Mouse (Mus musculus): ENCODE results near the gene Ubxn10. TPM values are rescaled to one million over a fixed set of nuclear protein-coding genes. Genes with fewer than 3 reads are reported as not detected.

The Ubxn10 gene
- not detected for polyA plus RNA-seq (2017; shearing (Covaris generic))

GRCm38 (mm10) chr4:138737031-138737430 is at the start of gene Ubxn10:
TSS of gene Ubxn10 (minus strand) at chr4:138737167.

DNA sequence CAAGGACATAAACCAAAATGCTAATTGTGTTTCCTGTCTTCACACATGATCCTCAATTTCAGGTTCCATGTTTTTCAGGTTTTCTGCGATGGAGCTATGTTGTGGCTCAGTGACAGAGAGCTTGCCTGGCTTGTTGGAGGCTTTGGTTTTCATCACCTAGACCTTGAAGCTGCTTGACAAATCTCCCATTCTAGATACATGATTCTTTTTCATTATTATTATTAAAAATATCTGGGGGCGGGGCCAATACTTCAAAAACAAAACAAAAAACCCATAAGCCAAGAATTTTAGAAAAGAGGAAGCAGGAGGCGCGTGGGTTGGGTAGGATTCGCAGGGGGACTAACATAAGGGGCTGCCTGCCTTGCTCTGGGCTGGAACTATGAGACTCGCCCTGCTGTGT is 38.5 kb upstream of the Ubxn10 start, which contains the start of gene Pla2g2d:
Gene Pla2g2d, plus strand, starts transcription at position 301 of the 400 bp plus-strand sequence.

DNA sequence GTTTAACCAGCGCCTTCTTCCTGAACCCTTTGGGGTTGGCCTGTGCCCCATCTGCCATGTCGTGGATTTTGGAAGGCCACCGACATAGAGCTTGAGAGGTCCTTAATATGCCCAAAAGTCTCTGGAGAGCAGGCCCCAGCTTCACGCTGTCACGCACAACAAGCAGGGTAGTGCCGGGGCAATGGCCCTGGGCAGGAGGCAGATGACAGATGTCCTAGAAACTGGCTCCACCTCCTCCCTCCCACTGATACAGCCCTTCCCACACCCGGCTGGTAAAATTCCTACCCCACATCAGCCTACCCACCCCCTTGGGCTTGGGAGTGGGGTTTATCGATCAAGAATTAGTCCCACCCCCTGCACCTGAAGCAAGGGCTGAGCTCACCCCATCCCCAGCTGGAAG is 20.4 kb upstream of the Ubxn10 start, which contains the start of gene Pla2g2f:
Gene Pla2g2f, minus strand, starts transcription at position 211 of the 400 bp plus-strand sequence.

GRCm38 (mm10) chr4:138724354-138725126 is 12.4 kb downstream of the Ubxn10 start, which contains the start of gene Pla2g2c:
TSS of gene Pla2g2c (plus strand) at chr4:138724792.

Other genes starting within 250 kb of the Ubxn10 start
- not detected for gene Vwa5b1, start 101.3 kb downstream of the Ubxn10 start, polyA plus RNA-seq (2017; shearing (Covaris generic))
- gene Pla2g2c, start 12.4 kb downstream of the Ubxn10 start, polyA plus RNA-seq (2017; shearing (Covaris generic)), result not detected
- gene Pla2g2f, start 20.5 kb upstream of the Ubxn10 start, polyA plus RNA-seq (2017; shearing (Covaris generic)), result not detected
- 0.22 TPM for gene Pla2g2d, start 38.6 kb upstream of the Ubxn10 start, polyA plus RNA-seq (2017; shearing (Covaris generic))
- not detected for gene Pla2g5, start 126.3 kb upstream of the Ubxn10 start, polyA plus RNA-seq (2017; shearing (Covaris generic))
- not detected for gene Gm13030, start 136.8 kb upstream of the Ubxn10 start, polyA plus RNA-seq (2017; shearing (Covaris generic))
- gene Pla2g2e, start 140.8 kb upstream of the Ubxn10 start, polyA plus RNA-seq (2017; shearing (Covaris generic)), result not detected
- 7.3 TPM for gene Otud3, start 176.8 kb upstream of the Ubxn10 start, polyA plus RNA-seq (2017; shearing (Covaris generic))
- gene Rnf186, start 229.9 kb upstream of the Ubxn10 start, polyA plus RNA-seq (2017; shearing (Covaris generic)), result not detected
- gene Tmco4, start 235.7 kb upstream of the Ubxn10 start, polyA plus RNA-seq (2017; shearing (Covaris generic)), result 31.1 TPM